Mouse (Mus musculus): ENCODE results near the gene Plpp4. TPM values are rescaled to one million over a fixed set of nuclear protein-coding genes. Genes with fewer than 3 reads are reported as not detected.

The Plpp4 gene
- total and polyA plus RNA-seq, 2 experiments from 2014 or later: 6.7 to 8.6 TPM

DNA sequence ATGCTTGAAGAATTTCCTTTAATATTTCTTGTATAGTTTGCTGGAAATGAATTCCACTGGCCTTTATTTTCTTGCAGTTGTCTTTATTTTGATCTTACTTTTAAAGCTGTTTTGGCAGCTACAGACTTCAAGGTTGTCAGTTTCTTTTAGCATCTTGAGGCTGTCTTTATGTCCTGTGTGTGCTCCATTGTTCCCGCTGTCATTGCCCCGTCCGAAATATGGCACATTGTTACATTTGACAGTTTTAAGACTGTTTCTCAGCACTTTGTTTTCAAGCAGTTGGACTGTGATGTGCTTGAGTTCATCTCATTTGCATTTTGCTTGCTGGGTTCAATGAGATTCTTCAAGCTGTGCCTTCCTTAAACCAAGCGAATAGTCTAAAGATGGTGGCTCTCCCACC lies 17.0 kb downstream of the Plpp4 start:
- no peaks in the 10 kb centered on the region for H3K9me3 ChIP-seq (ENCODE audit: low read length)
- no peaks in the 10 kb centered on the region for H3K27me3 ChIP-seq (ENCODE audit: insufficient read depth, low read length)
- no peaks in the 10 kb centered on the region for H3K4me1 ChIP-seq (ENCODE audit: insufficient read depth)
- no peak for TF ChIP-seq CTCF (IDR thresholded peaks at IDR 0.05; ENCODE audit: low read depth)
- no peaks in the 10 kb centered on the region for H3K36me3 ChIP-seq (ENCODE audit: insufficient read depth)
- H3K4me2 ChIP-seq (ENCODE audit: low read depth): no peak overlapping the region
- no peak overlapping the region for H3K27ac ChIP-seq (ENCODE audit: low read depth, low read length)
- ATAC-seq (no peak), DNase-seq (no peak)
- H3K4me3 ChIP-seq (ENCODE audit: low read depth, low read length): no peak overlapping the region
- H3K9ac ChIP-seq: no peak overlapping the region
- WGBS: 60% methylated on average over 4 of the region's 4 CpGs

GRCm38 (mm10) chr7:129274726-129275125 lies 17.9 kb downstream of the Plpp4 start:
- no peaks in the 10 kb centered on the region for H3K27me3 ChIP-seq (ENCODE audit: insufficient read depth, low read length)
- no peak for ATAC-seq
- DNase-seq: no peak
- H3K4me1 ChIP-seq (ENCODE audit: insufficient read depth): no peaks in the 10 kb centered on the region
- no peaks in the 10 kb centered on the region for H3K36me3 ChIP-seq (ENCODE audit: insufficient read depth)
- no peak for TF ChIP-seq CTCF (IDR thresholded peaks at IDR 0.05; ENCODE audit: low read depth)
- H3K4me3 ChIP-seq (ENCODE audit: low read depth, low read length): no peak overlapping the region
- no peak overlapping the region for H3K9ac ChIP-seq
- H3K9me3 ChIP-seq (ENCODE audit: low read length): no peaks in the 10 kb centered on the region
- 86% methylated on average over 5 of the region's 5 CpGs for WGBS
- H3K4me2 ChIP-seq (ENCODE audit: low read depth): no peak overlapping the region
- no peak overlapping the region for H3K27ac ChIP-seq (ENCODE audit: low read depth, low read length)

DNA sequence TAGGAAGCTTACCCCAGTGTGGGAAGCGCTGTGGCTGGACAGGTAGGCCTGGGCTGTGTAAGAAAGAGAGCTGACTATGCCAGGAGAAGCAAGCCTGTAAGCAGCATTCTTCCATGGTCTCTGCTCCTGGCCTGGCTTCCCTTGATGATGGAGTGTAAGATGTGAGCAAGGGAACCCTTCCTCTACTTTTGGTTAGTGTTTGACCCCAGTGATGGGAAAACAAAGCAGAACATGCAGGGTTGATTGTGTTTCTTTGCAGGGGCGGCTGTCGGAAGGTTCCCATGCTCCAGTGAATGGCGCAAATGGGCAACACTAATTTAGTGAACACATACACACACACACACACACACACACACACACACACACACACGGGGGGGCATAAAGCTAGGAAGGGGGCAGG lies 20.9 kb downstream of the Plpp4 start:
- no peak overlapping the region for H3K9ac ChIP-seq
- DNase-seq (no peak), ATAC-seq (no peak)
- no peak for TF ChIP-seq CTCF (IDR thresholded peaks at IDR 0.05; ENCODE audit: low read depth)
- no peak overlapping the region for H3K4me3 ChIP-seq (ENCODE audit: low read depth, low read length)
- no peaks in the 10 kb centered on the region for H3K4me1 ChIP-seq (ENCODE audit: insufficient read depth)
- 73% methylated on average over 5 of the region's 5 CpGs for WGBS
- H3K27me3 ChIP-seq (ENCODE audit: insufficient read depth, low read length): no peaks in the 10 kb centered on the region
- H3K9me3 ChIP-seq (ENCODE audit: low read length): no peaks in the 10 kb centered on the region
- no peak overlapping the region for H3K4me2 ChIP-seq (ENCODE audit: low read depth)
- H3K36me3 ChIP-seq (ENCODE audit: insufficient read depth): no peaks in the 10 kb centered on the region
- no peak overlapping the region for H3K27ac ChIP-seq (ENCODE audit: low read depth, low read length)

GRCm38 (mm10) chr7:129278801-129279200 lies 22.0 kb downstream of the Plpp4 start:
- H3K4me1 ChIP-seq (ENCODE audit: insufficient read depth): no peaks in the 10 kb centered on the region
- H3K9me3 ChIP-seq (ENCODE audit: low read length): no peaks in the 10 kb centered on the region
- no peak for DNase-seq
- no peak overlapping the region for H3K4me3 ChIP-seq (ENCODE audit: low read depth, low read length)
- no peak overlapping the region for H3K27ac ChIP-seq (ENCODE audit: low read depth, low read length)
- H3K4me2 ChIP-seq (ENCODE audit: low read depth): no peak overlapping the region
- TF ChIP-seq CTCF (IDR thresholded peaks at IDR 0.05; ENCODE audit: low read depth): no peak
- no peaks in the 10 kb centered on the region for H3K27me3 ChIP-seq (ENCODE audit: insufficient read depth, low read length)
- 90% methylated on average over 4 of the region's 4 CpGs for WGBS
- no peak overlapping the region for H3K9ac ChIP-seq
- H3K36me3 ChIP-seq (ENCODE audit: insufficient read depth): no peaks in the 10 kb centered on the region
- ATAC-seq: no peak

- WGBS: 74% methylated on average over 4 of the region's 4 CpGs
- no peak overlapping the region for H3K4me2 ChIP-seq (ENCODE audit: low read depth)
Measured at GRCm38 (mm10) chr7:129279261-129279660, 22.4 kb downstream of the Plpp4 start.

GRCm38 (mm10) chr7:129281966-129282365 lies 25.1 kb downstream of the Plpp4 start:
- H3K36me3 ChIP-seq (ENCODE audit: insufficient read depth): no peaks in the 10 kb centered on the region
- no peaks in the 10 kb centered on the region for H3K4me1 ChIP-seq (ENCODE audit: insufficient read depth)
- DNase-seq: no peak
- no peaks in the 10 kb centered on the region for H3K27me3 ChIP-seq (ENCODE audit: insufficient read depth, low read length)
- H3K27ac ChIP-seq (ENCODE audit: low read depth, low read length): no peak overlapping the region
- no peaks in the 10 kb centered on the region for H3K9me3 ChIP-seq (ENCODE audit: low read length)
- no peak overlapping the region for H3K4me2 ChIP-seq (ENCODE audit: low read depth)
- no peak for TF ChIP-seq CTCF (IDR thresholded peaks at IDR 0.05; ENCODE audit: low read depth)
- H3K9ac ChIP-seq: no peak overlapping the region
- 95% methylated on average over 4 of the region's 4 CpGs for WGBS
- no peak for ATAC-seq
- H3K4me3 ChIP-seq (ENCODE audit: low read depth, low read length): no peak overlapping the region

More at GRCm38 (mm10) chr7:129279261-129279660, 22.4 kb downstream of the Plpp4 start:
- no peaks in the 10 kb centered on the region for H3K27me3 ChIP-seq (ENCODE audit: insufficient read depth, low read length)
- no peak overlapping the region for H3K4me3 ChIP-seq (ENCODE audit: low read depth, low read length)
- H3K9me3 ChIP-seq (ENCODE audit: low read length): no peaks in the 10 kb centered on the region
- H3K4me1 ChIP-seq (ENCODE audit: insufficient read depth): no peaks in the 10 kb centered on the region
- DNase-seq (no peak), ATAC-seq (no peak)
- no peak overlapping the region for H3K27ac ChIP-seq (ENCODE audit: low read depth, low read length)
- H3K36me3 ChIP-seq (ENCODE audit: insufficient read depth): no peaks in the 10 kb centered on the region
- H3K9ac ChIP-seq: no peak overlapping the region
- TF ChIP-seq CTCF (IDR thresholded peaks at IDR 0.05; ENCODE audit: low read depth): no peak

DNA sequence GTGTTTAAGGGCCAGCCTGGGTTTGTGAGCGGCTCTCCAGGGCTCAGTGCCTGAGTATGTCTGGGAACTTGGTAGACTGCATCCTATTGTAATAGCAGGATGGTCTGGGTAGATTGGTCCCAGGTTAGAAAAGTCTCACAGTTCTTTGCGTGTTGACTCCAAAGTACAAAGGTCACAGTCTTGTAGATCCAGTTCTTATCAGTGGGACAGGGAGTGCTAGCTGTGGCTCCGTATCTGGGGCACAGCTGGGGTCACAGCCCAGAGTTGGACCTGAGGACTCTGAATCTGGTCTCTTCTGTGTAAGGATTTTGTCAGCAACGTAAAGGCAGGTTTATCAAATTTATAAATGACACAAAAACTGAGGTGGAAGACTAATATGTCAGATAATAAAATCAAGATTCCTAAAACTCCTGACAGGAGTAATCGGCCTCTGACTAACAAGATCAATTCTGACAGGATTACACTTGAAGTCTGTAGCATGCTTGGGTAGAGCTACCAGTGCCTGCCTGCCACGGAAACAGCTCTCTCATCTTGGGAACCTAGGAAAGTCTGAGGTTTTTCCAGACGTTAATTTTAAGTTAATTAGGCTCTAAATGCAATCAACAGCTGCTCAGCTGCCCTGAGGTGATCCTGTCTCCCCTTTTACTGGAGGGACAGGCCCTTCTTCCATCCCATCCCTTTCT lies 28.5 kb downstream of the Plpp4 start:
- DNase-seq (no peak), ATAC-seq (no peak)
- Histone ChIP-seq H3K27me3 (ENCODE audit: insufficient read depth, low read length) (no peaks in the 10 kb centered on the region), H3K4me1 (ENCODE audit: insufficient read depth) (no peaks in the 10 kb centered on the region), H3K4me3 (ENCODE audit: low read depth, low read length) (no peak overlapping the region), H3K36me3 (ENCODE audit: insufficient read depth) (no peaks in the 10 kb centered on the region), H3K27ac (ENCODE audit: low read depth, low read length) (no peak overlapping the region), H3K9ac (no peak overlapping the region), H3K9me3 (ENCODE audit: low read length) (no peaks in the 10 kb centered on the region), H3K4me2 (ENCODE audit: low read depth) (no peak overlapping the region)
- no peak for TF ChIP-seq CTCF (IDR thresholded peaks at IDR 0.05; ENCODE audit: low read depth)
- 65% methylated on average over 7 of the region's 7 CpGs for WGBS

Data from forebrain, postnatal 0 days (tissue).